Mouse (Mus musculus): ENCODE measurements at regions not wholly inside any gene's neighbourhood (a gene's known extent, or its start where the extent isn't known, plus 50 kb on each side); places are given as distances from the start of the nearest gene placed in this dataset.

GRCm38 (mm10) chr7:136046645-136047363, 330.6 kb upstream of the Mki67 start:
- TF ChIP-seq EP300 (IDR thresholded peaks at IDR 0.05; ENCODE audit: low read depth in 1 of 2, low read length in 2 of 2) (no peak), MAX (IDR thresholded peaks at IDR 0.05; ENCODE audit: low read length) (no peak), CTCF (IDR thresholded peaks at IDR 0.05 in 2 of 3, conservative IDR thresholded peaks at IDR 0.05 in 1 of 3; ENCODE audit: control insufficient read depth in 1 of 3, insufficient read depth in 1 of 3, low read depth in 2 of 3, low read length in 3 of 3, poor library complexity in 1 of 3, severe bottlenecking in 1 of 3) (no peak), GATA1 (IDR thresholded peaks at IDR 0.05; ENCODE audit: low read depth, low read length) (no peak), ZNF384 (IDR thresholded peaks at IDR 0.05; ENCODE audit: low read depth, low read length) (no peak), ETS1 (IDR thresholded peaks at IDR 0.05; ENCODE audit: low read depth, low read length) (no peak), MAZ (IDR thresholded peaks at IDR 0.05; ENCODE audit: low read depth, low read length) (no peak)

All from MEL (cell line).